Mouse (Mus musculus): Measurements from ENCODE around the gene Wdr18. TPM values are rescaled to one million over a fixed set of nuclear protein-coding genes. Genes with fewer than 3 reads are reported as not detected.
A peak's percentile ranks its signal among the peaks of the same experiment; 100 is the strongest.

Gene Wdr18
- polyA plus RNA-seq, 1 experiment from 2014 or later: 123 TPM

DNA sequence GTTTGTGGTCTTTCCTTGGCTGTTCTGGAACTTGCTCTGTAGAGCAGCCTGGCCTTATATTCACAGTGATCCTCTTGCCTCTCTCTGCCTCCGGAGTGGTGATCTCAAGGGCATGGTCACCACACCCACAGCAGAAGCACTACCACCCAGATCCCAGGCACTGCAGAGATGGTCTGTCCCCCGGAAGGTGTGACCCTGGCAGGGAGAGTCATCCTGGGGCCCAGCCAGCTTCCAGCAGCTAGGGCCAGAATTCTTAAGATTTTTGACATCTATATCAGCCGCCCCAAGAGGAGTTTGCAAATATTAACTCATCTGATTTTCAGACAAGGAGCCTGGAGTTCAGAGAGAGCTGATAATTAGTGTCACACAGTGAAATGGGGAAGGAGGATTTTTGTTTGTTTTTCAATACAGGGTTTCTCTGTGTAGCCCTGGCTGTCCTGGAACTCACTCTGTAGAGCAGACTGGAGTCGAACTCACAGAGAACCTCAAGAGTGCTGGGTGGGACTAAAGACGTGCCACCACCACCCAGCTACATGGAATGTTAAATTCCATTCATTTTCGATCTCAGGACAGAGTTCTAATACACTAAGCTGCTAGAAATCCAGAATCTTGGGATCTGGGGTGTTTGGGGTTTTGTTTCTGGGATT, 26.4 kb downstream of the Wdr18 start:
- Histone ChIP-seq H3K4me1 (ENCODE audit: control insufficient read depth, insufficient read depth, low read length) (peaks cover 3% of the 10 kb centered on the region), H3K4me2 (ENCODE audit: low read depth, low read length) (peak overlapping the region; percentile 71), H3K36me3 (replicated peaks; ENCODE audit: control insufficient read depth, insufficient read depth, low read depth, low read length) (no peaks in the 10 kb centered on the region; the same call in 1 of the 2 replicates), H3K4me3 (ENCODE audit: low read depth, low read length) (no peak overlapping the region; the same call in 1 of the 2 replicates), H3K9ac (replicated peaks; ENCODE audit: low read length) (no peak overlapping the region; the same call in 1 of the 2 replicates), H3K27ac (replicated peaks; ENCODE audit: low read depth, low read length) (no peak overlapping the region), H3K27me3 (ENCODE audit: control insufficient read depth, insufficient read depth, low read length) (no peaks in the 10 kb centered on the region), H3K9me3 (replicated peaks; ENCODE audit: control insufficient read depth, low read length) (no peaks in the 10 kb centered on the region)
- ATAC-seq (replicated peaks; ENCODE audit: insufficient number of reproducible peaks, low FRiP score, low TSS enrichment, low read depth): no peak
- no peak for DNase-seq (ENCODE audit: low spot score)
- 35% methylated on average over 6 of the region's 6 CpGs for WGBS

GRCm38 (mm10) chr10:79986963-79987362, 27.0 kb downstream of the Wdr18 start:
- peaks cover 2% of the 10 kb centered on the region for H3K36me3 ChIP-seq (replicated peaks; ENCODE audit: control insufficient read depth, insufficient read depth, low read depth, low read length)
- no peaks in the 10 kb centered on the region for H3K27me3 ChIP-seq (ENCODE audit: control insufficient read depth, insufficient read depth, low read length)
- no peak overlapping the region for H3K4me3 ChIP-seq (ENCODE audit: low read depth, low read length)
- H3K9ac ChIP-seq (replicated peaks; ENCODE audit: low read length): no peak overlapping the region
- H3K4me2 ChIP-seq (ENCODE audit: low read depth, low read length): peak overlapping the region; percentile 5
- peaks cover 3% of the 10 kb centered on the region for H3K4me1 ChIP-seq (ENCODE audit: control insufficient read depth, insufficient read depth, low read length)
- DNase-seq (ENCODE audit: low spot score) (peak; percentile 89), ATAC-seq (replicated peaks; ENCODE audit: insufficient number of reproducible peaks, low FRiP score, low TSS enrichment, low read depth) (no peak)
- no peaks in the 10 kb centered on the region for H3K9me3 ChIP-seq (replicated peaks; ENCODE audit: control insufficient read depth, low read length)
- WGBS: 2% methylated on average over 11 of the region's 11 CpGs
- H3K27ac ChIP-seq (replicated peaks; ENCODE audit: low read depth, low read length): no peak overlapping the region

DNA sequence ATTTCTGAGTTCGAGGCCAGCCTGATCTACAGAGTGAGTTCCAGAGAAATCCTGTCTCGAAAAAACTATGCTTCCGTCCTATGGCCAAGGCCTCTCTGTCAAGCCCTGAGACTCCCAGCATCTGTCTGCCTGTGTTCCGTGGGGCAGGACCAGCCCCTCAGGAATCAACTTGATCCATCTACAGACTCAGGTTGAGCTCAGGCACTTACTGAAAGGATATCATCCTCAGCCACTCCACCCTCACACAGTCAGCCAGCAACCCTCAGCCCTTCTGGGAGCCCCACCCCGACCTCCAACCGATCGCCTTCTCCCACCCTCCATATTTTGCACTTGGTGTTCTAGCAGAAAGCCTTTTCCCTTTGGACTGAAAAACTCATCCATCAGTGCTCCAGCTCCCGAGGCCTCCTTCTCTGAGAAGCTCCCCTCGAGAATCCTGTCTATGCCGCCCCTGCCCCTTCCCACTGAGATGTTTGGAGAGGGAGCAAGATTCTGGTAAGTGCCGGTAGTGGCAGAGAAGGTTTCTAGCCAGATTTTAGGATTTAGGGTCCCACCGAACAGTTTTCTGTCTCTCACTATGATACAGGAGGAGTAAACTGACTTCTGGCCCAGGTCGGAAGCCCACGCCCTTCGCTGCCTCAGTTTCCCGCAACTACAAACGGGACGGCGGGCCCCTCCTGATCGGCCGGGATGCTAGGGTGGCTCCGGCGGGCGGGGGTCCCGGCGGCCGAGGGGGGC, 28.0 kb downstream of the Wdr18 start:
- no peaks in the 10 kb centered on the region for H3K27me3 ChIP-seq (ENCODE audit: control insufficient read depth, insufficient read depth, low read length)
- DNase-seq (ENCODE audit: low spot score) (peak; percentile 26), ATAC-seq (replicated peaks; ENCODE audit: insufficient number of reproducible peaks, low FRiP score, low TSS enrichment, low read depth) (no peak)
- peak overlapping the region; percentile 66 for H3K4me2 ChIP-seq (ENCODE audit: low read depth, low read length)
- no peaks in the 10 kb centered on the region for H3K9me3 ChIP-seq (replicated peaks; ENCODE audit: control insufficient read depth, low read length)
- H3K27ac ChIP-seq (replicated peaks; ENCODE audit: low read depth, low read length): peak overlapping the region; percentile 70
- peak overlapping the region; percentile 82 for H3K9ac ChIP-seq (replicated peaks; ENCODE audit: low read length)
- peaks cover 3% of the 10 kb centered on the region for H3K4me1 ChIP-seq (ENCODE audit: control insufficient read depth, insufficient read depth, low read length)
- H3K36me3 ChIP-seq (replicated peaks; ENCODE audit: control insufficient read depth, insufficient read depth, low read depth, low read length): peaks cover 7% of the 10 kb centered on the region; the same call in 1 of the 2 replicates
- WGBS: 9% methylated on average over 27 of the region's 27 CpGs
- H3K4me3 ChIP-seq (ENCODE audit: low read depth, low read length): peak overlapping the region; percentile 64

- ATAC-seq (replicated peaks; ENCODE audit: insufficient number of reproducible peaks, low FRiP score, low TSS enrichment, low read depth): no peak
- under 1% methylated on average over 55 of the region's 59 CpGs for WGBS
- peak; percentile 84 for DNase-seq (ENCODE audit: low spot score)
- H3K4me3 ChIP-seq (ENCODE audit: low read depth, low read length): peak within 1 kb of the TSS; percentile 64
- H3K36me3 ChIP-seq (replicated peaks; ENCODE audit: control insufficient read depth, insufficient read depth, low read depth, low read length): peaks cover 13% of the 10 kb centered on the region; the same call in 1 of the 2 replicates
- no peaks in the 10 kb centered on the region for H3K9me3 ChIP-seq (replicated peaks; ENCODE audit: control insufficient read depth, low read length)
- peak within 1 kb of the TSS; percentile 70 for H3K27ac ChIP-seq (replicated peaks; ENCODE audit: low read depth, low read length)
- peaks cover 3% of the 10 kb centered on the region for H3K4me1 ChIP-seq (ENCODE audit: control insufficient read depth, insufficient read depth, low read length)
- peak within 1 kb of the TSS; percentile 82 for H3K9ac ChIP-seq (replicated peaks; ENCODE audit: low read length)
- H3K4me2 ChIP-seq (ENCODE audit: low read depth, low read length): peak within 1 kb of the TSS; percentile 66
- H3K27me3 ChIP-seq (ENCODE audit: control insufficient read depth, insufficient read depth, low read length): no peaks in the 10 kb centered on the region
These were observed 28.7 kb downstream of the Wdr18 start, which contains the start of gene Cnn2 for GRCm38 (mm10) chr10:79988506-79989271. TSS of gene Cnn2 (plus strand) at chr10:79988584.

DNA sequence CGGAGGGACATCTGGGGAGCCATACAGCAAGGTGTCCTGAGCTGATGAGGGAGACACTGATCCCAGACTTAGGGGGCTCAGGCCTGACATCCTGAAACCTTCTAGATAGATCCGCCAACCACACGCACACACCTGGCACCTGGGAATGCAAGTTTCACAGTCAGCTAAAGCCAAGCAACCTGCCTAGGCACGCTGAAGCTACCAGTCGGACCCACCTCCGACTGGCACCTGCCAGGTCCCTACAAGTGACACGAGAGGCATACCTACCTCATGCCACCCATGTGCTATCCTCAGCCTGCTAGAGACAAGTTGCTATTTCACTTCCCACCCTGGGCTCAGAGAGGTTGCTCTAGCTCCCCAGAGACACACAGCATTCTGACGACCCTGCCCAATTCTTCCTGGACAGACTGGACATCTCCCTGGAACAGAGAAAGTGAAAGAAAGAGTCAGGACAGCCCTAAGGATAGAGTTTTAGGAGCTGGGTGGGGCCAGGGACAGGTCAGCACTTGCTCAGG, 29.4 kb downstream of the Wdr18 start:
- Histone ChIP-seq H3K27me3 (ENCODE audit: control insufficient read depth, insufficient read depth, low read length) (no peaks in the 10 kb centered on the region), H3K4me3 (ENCODE audit: low read depth, low read length) (peak overlapping the region; percentile 64), H3K27ac (replicated peaks; ENCODE audit: low read depth, low read length) (no peak overlapping the region), H3K36me3 (replicated peaks; ENCODE audit: control insufficient read depth, insufficient read depth, low read depth, low read length) (peaks cover 13% of the 10 kb centered on the region; the same call in 1 of the 2 replicates), H3K9me3 (replicated peaks; ENCODE audit: control insufficient read depth, low read length) (no peaks in the 10 kb centered on the region), H3K4me2 (ENCODE audit: low read depth, low read length) (peak overlapping the region; percentile 66), H3K9ac (replicated peaks; ENCODE audit: low read length) (peak overlapping the region; percentile 82), H3K4me1 (ENCODE audit: control insufficient read depth, insufficient read depth, low read length) (peaks cover 3% of the 10 kb centered on the region)
- no peak for DNase-seq (ENCODE audit: low spot score)
- 22% methylated on average over 8 of the region's 8 CpGs for WGBS
- ATAC-seq (replicated peaks; ENCODE audit: insufficient number of reproducible peaks, low FRiP score, low TSS enrichment, low read depth): no peak

- Histone ChIP-seq H3K9me3 (replicated peaks; ENCODE audit: control insufficient read depth, low read length) (no peaks in the 10 kb centered on the region), H3K27ac (replicated peaks; ENCODE audit: low read depth, low read length) (no peak overlapping the region), H3K36me3 (replicated peaks; ENCODE audit: control insufficient read depth, insufficient read depth, low read depth, low read length) (peaks cover 13% of the 10 kb centered on the region; the same call in 1 of the 2 replicates), H3K9ac (replicated peaks; ENCODE audit: low read length) (peak overlapping the region; percentile 33), H3K27me3 (ENCODE audit: control insufficient read depth, insufficient read depth, low read length) (no peaks in the 10 kb centered on the region), H3K4me2 (ENCODE audit: low read depth, low read length) (peak overlapping the region; percentile 66), H3K4me3 (ENCODE audit: low read depth, low read length) (peak overlapping the region; percentile 64), H3K4me1 (ENCODE audit: control insufficient read depth, insufficient read depth, low read length) (peaks cover 3% of the 10 kb centered on the region)
- ATAC-seq (replicated peaks; ENCODE audit: insufficient number of reproducible peaks, low FRiP score, low TSS enrichment, low read depth) (no peak), DNase-seq (ENCODE audit: low spot score) (peak; percentile 75)
- WGBS: 5% methylated on average over 15 of the region's 15 CpGs
These were observed 29.9 kb downstream of the Wdr18 start for GRCm38 (mm10) chr10:79989870-79990269.

DNA sequence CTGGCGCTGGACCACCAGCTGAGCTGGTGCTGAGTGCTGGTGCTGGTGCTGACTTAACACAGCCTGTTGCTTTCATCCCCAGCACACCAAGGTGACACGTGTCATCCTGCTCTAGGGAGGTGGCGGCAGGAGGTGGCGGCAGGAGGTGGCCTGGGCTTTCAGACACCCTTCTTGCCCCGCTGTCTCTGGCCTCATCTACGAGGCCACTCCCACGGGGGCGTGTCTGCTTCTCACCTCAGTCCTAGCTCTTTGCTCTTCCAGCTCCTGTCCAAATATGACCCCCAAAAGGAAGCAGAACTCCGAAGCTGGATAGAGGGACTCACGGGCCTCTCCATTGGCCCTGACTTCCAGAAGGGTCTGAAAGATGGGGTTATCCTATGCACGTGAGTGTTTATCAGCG, 31.1 kb downstream of the Wdr18 start:
- DNase-seq (ENCODE audit: low spot score) (no peak), ATAC-seq (replicated peaks; ENCODE audit: insufficient number of reproducible peaks, low FRiP score, low TSS enrichment, low read depth) (no peak)
- Histone ChIP-seq H3K4me3 (ENCODE audit: low read depth, low read length) (no peak overlapping the region), H3K27ac (replicated peaks; ENCODE audit: low read depth, low read length) (no peak overlapping the region), H3K36me3 (replicated peaks; ENCODE audit: control insufficient read depth, insufficient read depth, low read depth, low read length) (peaks cover 13% of the 10 kb centered on the region; the same call in 1 of the 2 replicates), H3K27me3 (ENCODE audit: control insufficient read depth, insufficient read depth, low read length) (no peaks in the 10 kb centered on the region), H3K4me2 (ENCODE audit: low read depth, low read length) (no peak overlapping the region), H3K4me1 (ENCODE audit: control insufficient read depth, insufficient read depth, low read length) (peaks cover 3% of the 10 kb centered on the region), H3K9ac (replicated peaks; ENCODE audit: low read length) (no peak overlapping the region), H3K9me3 (replicated peaks; ENCODE audit: control insufficient read depth, low read length) (no peaks in the 10 kb centered on the region)
- WGBS: 60% methylated on average over 12 of the region's 12 CpGs
